Mouse (Mus musculus) kidney, adult 2 months (tissue): ENCODE results near the gene Pbx2.

Experiments
- CTCF ChIP-seq: fragments of 200-500 bp; conservative IDR thresholded peaks from 2 replicates; pipeline ENCODE4 v1.5.1; 2011; ENCODE audit warnings: low read depth, mild to moderate bottlenecking, control low read depth, low read length, moderate library complexity, mixed read lengths; ENCODE audit not compliant: insufficient read depth, insufficient read length
- POLR2A ChIP-seq: fragments of 200-500 bp; IDR thresholded peaks from one replicate; pipeline ENCODE4 v1.6.1; 2011; ENCODE audit warnings: low read depth, low read length, control low read depth

GRCm38 (mm10) chr17:34603375-34604060 is 12.5 kb downstream of the Pbx2 start, which contains the start of gene Rnf5:
- TF ChIP-seq CTCF (no peak), POLR2A (peak; percentile 28)
